Comparison of ENCODE assay signal across 8 mouse cellular contexts in genomic region chr5:123143971-123144745, GRCm38 (mm10). TPM values are rescaled to one million over a fixed set of nuclear protein-coding genes. Genes with fewer than 3 reads are reported as not detected.
DNase-seq lines count a peak whose midpoint lies in the region; ATAC-seq lines count a peak whose summit lies in the region.

No protein-coding gene starts in this region.

- no peaks in the 10 kb centered on the region for H3K27me3 ChIP-seq in forebrain, embryonic 12.5 days
- no peaks in the 10 kb centered on the region for H3K27me3 ChIP-seq in limb, embryonic 13.5 days

- peak overlapping the region; percentile 100 for H3K4me2 ChIP-seq in forebrain, embryonic 12.5 days
- H3K4me2 ChIP-seq in limb, embryonic 13.5 days (replicated peaks), result peak overlapping the region; percentile 98

- peak overlapping the region; percentile 81 for H3K4me3 ChIP-seq in forebrain, embryonic 12.5 days (replicated peaks)
- H3K4me3 ChIP-seq in limb, embryonic 13.5 days, result peak overlapping the region; percentile 94

- H3K9me3 ChIP-seq in forebrain, embryonic 12.5 days, result no peaks in the 10 kb centered on the region
- H3K9me3 ChIP-seq in limb, embryonic 13.5 days, result no peaks in the 10 kb centered on the region

- no peak for ATAC-seq in forebrain, embryonic 12.5 days (ENCODE audit: low FRiP score)
- ATAC-seq in limb, embryonic 13.5 days (ENCODE audit: low FRiP score, low read depth), result no peak
- ATAC-seq in frontal cortex, adult (ENCODE audit: low TSS enrichment), result no peak

- peak; percentile 60 for DNase-seq in cerebellum, adult 9-10 months
- no peak for DNase-seq in cerebellum, postnatal 10 days
- DNase-seq in A20 (ENCODE audit: low read depth, low spot score), result peak; percentile 35
- DNase-seq in retina, postnatal 1 day, result peak; percentile 47
- DNase-seq in spleen, postnatal 4 days (ENCODE audit: low spot score in 2 of 2), result no peak

- WGBS in forebrain, embryonic 12.5 days, result 4% methylated on average over 17 of the region's 17 CpGs
- WGBS in limb, embryonic 13.5 days, result 7% methylated on average over 17 of the region's 17 CpGs

- H3K27ac ChIP-seq in forebrain, embryonic 12.5 days, result no peak overlapping the region
- no peak overlapping the region; the same call in 1 of the 2 replicates for H3K27ac ChIP-seq in limb, embryonic 13.5 days

- H3K9ac ChIP-seq in forebrain, embryonic 12.5 days, result peak overlapping the region; percentile 99
- H3K9ac ChIP-seq in limb, embryonic 13.5 days, result peak overlapping the region; percentile 100

- H3K36me3 ChIP-seq in forebrain, embryonic 12.5 days (replicated peaks), result peaks cover 40% of the 10 kb centered on the region
- H3K36me3 ChIP-seq in limb, embryonic 13.5 days, result peaks cover 48% of the 10 kb centered on the region

- peaks cover 50% of the 10 kb centered on the region for H3K4me1 ChIP-seq in forebrain, embryonic 12.5 days
- peaks cover 43% of the 10 kb centered on the region for H3K4me1 ChIP-seq in limb, embryonic 13.5 days

RNA-seq across cellular contexts. Expression of gene Setd1b, which starts 2.2 kb away (rescaled TPM):
- polyA plus RNA-seq in forebrain, embryonic 12.5 days (2016; fragmentation: Nextera tagmentation; extraction: Ambion mirVana), result 13.1 and 13.6 TPM in 2 replicates
- 11.1 and 12.0 TPM in 2 replicates for polyA plus RNA-seq in limb, embryonic 13.5 days (2015; fragmentation: Nextera tagmentation; extraction: Ambion mirVana)

RNA-seq across cellular contexts. Expression of gene Rhof, which starts 11.7 kb away (rescaled TPM):
- 1.9 and 2.8 TPM in 2 replicates for polyA plus RNA-seq in forebrain, embryonic 12.5 days (2016; fragmentation: Nextera tagmentation; extraction: Ambion mirVana)
- 3.7 and 4.6 TPM in 2 replicates for polyA plus RNA-seq in limb, embryonic 13.5 days (2015; fragmentation: Nextera tagmentation; extraction: Ambion mirVana)

RNA-seq across cellular contexts. Expression of gene Psmd9, which starts 25.1 kb away (rescaled TPM):
- 66.5 and 71.6 TPM in 2 replicates for polyA plus RNA-seq in forebrain, embryonic 12.5 days (2016; fragmentation: Nextera tagmentation; extraction: Ambion mirVana)
- 99.6 and 104 TPM in 2 replicates for polyA plus RNA-seq in limb, embryonic 13.5 days (2015; fragmentation: Nextera tagmentation; extraction: Ambion mirVana)

RNA-seq across cellular contexts. Expression of gene Hpd, which starts 38.4 kb away (rescaled TPM):
- polyA plus RNA-seq in forebrain, embryonic 12.5 days (2016; fragmentation: Nextera tagmentation; extraction: Ambion mirVana), result not detected in 2 replicates
- polyA plus RNA-seq in limb, embryonic 13.5 days (2015; fragmentation: Nextera tagmentation; extraction: Ambion mirVana), result not detected in 2 replicates

Comparison
In these comparisons a context has a peak if more than half of its experiments do, and no peak if none do; other contexts are left out.
1. DNase-seq: peak in cerebellum, adult 9-10 months (single experiment), A20 (single experiment) and retina, postnatal 1 day (single experiment); none in cerebellum, postnatal 10 days (0 of 2) and spleen, postnatal 4 days (0 of 2).